Mouse (Mus musculus) liver, embryonic 15.5 days (tissue): ENCODE data around the gene Mettl24. TPM values are rescaled to one million over a fixed set of nuclear protein-coding genes. Genes with fewer than 3 reads are reported as not detected.
"Not testable (repeated sequence)": the region's sequence is repeated elsewhere in the genome, so short reads cannot be mapped to it uniquely, and the experiment has no call there.

ENCODE experiments used
- ATAC-seq: fragments of 200-750 bp; cut with Nextera tagmentation; 2 replicates; pipeline ENCODE4 v1.8.0; 2017; ENCODE audit warnings: moderate number of reproducible peaks, mild to moderate bottlenecking, moderate library complexity; ENCODE audit not compliant: insufficient read depth
- H3K27ac ChIP-seq: fragments of 300-500 bp; sonication (generic); replicated peaks from 2 replicates; pipeline ENCODE4 v1.5.1; 2015; ENCODE audit warnings: mild to moderate bottlenecking, inconsistent platforms
- H3K27me3 ChIP-seq: fragments of 300-500 bp; sonication (generic); 2 replicates; pipeline ENCODE4 v1.6.1; 2015; ENCODE audit warnings: mild to moderate bottlenecking, inconsistent platforms
- H3K36me3 ChIP-seq: fragments of 300-500 bp; sonication (generic); replicated peaks from 2 replicates; pipeline ENCODE4 v1.6.1; 2015; ENCODE audit warnings: moderate library complexity, mild to moderate bottlenecking, inconsistent platforms
- H3K4me1 ChIP-seq: fragments of 300-500 bp; sonication (generic); replicated peaks from 2 replicates; pipeline ENCODE4 v1.6.1; 2015; ENCODE audit warnings: inconsistent platforms
- H3K4me2 ChIP-seq: fragments of 300-500 bp; sonication (generic); 2 replicates; pipeline ENCODE4 v1.6.1; 2015; ENCODE audit warnings: moderate library complexity, mild to moderate bottlenecking, inconsistent platforms
- H3K4me3 ChIP-seq: fragments of 300-500 bp; sonication (generic); replicated peaks from 2 replicates; pipeline ENCODE4 v1.5.1; 2015; ENCODE audit warnings: mild to moderate bottlenecking, inconsistent platforms
- H3K9ac ChIP-seq: fragments of 300-500 bp; sonication (generic); 2 replicates; pipeline ENCODE4 v1.6.1; 2015; ENCODE audit warnings: moderate library complexity, mild to moderate bottlenecking, inconsistent platforms
- H3K9me3 ChIP-seq: fragments of 300-500 bp; sonication (generic); replicated peaks from 2 replicates; pipeline ENCODE4 v1.6.1; 2016; ENCODE audit warnings: inconsistent platforms
- WGBS: fragments of 180-500 bp; shearing (Covaris S2); methylation state at CpG from one replicate; pipeline ENCODE4 v1.1.7; 2015; ENCODE audit warnings: mixed read lengths; ENCODE audit not compliant: insufficient replicate concordance; 5-methylcytosine and 5-hydroxymethylcytosine counted together
- polyA plus RNA-seq: library from polyadenylated mRNA; unstranded; fragments of >200 nt; fragmentation: Nextera tagmentation; extraction: Ambion mirVana; gene quantifications from 2 replicates; pipeline ENCODE4 v1.2.1, GENCODE M21; 2015

The Mettl24 gene
- polyA plus RNA-seq, 1 experiment from 2014 or later, result 0.35 TPM

DNA sequence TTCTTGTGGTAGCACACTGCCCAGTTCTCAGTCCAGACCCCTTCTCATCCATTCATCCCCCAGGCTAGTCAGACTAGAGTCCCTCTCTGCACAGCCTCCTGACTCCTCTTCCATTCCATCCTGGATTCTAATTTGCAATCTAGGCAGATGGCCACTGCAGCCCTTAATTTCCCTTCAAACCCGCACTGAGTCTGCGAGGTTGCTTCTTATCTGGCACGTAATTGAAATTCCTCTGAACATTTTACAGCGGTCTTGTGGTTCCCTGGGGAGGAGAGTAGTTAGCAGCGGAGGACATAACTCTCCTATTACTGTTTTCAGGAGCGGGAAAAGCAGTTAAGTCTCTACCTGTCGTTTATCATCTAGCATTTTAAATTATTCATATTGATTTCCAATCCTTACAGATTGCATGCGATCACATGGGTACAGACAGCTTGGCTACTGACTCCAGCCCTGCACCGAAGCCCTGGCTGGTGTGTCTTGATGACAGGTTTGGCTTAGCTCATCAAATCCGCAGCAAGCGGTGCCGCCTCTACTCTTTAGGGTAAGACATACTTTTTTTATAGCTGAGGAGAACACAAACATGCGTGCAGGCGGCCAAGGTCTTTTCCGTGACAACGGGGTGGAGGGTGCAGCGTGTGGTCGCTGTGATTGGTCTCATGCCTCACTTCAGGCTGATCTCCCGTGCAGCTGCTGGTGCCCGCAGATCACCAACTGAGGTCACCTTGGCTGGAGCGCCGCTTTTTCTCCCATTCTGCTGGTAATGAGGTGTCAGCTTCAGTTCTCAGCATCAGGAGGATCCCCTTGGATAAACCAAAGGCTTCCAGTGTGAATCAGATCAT lies 54.4 kb downstream of the Mettl24 start:
- 59% methylated on average over 22 of the region's 22 CpGs for WGBS
- Histone ChIP-seq H3K9me3 (no peaks in the 10 kb centered on the region), H3K36me3 (no peaks in the 10 kb centered on the region), H3K4me2 (no peak overlapping the region), H3K27ac (no peak overlapping the region), H3K9ac (no peak overlapping the region), H3K4me1 (no peaks in the 10 kb centered on the region), H3K4me3 (no peak overlapping the region), H3K27me3 (no peaks in the 10 kb centered on the region)
- ATAC-seq, result no peak

DNA sequence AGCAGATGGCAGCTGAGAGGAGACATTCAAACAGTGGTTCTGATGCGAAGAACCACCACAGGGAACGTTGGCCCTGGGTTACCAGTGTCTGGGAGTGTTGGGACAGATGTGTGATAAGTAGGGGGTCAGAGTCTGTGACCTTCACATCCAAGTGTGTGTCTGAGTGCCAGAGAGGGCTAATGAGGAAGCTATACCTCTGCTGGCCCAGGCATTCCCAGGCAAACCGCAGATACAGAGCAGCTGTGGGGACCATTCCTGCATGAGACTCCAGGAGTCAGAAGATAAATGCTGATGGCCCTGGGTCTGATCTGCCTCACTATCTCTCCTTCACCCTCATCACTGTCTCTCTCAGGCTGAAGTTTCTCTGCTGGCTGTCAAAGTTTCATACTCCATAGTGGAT lies 57.6 kb downstream of the Mettl24 start:
- H3K4me3 ChIP-seq, result no peak overlapping the region
- H3K27me3 ChIP-seq, result no peaks in the 10 kb centered on the region
- ATAC-seq, result no peak
- no peaks in the 10 kb centered on the region for H3K36me3 ChIP-seq
- H3K9ac ChIP-seq, result no peak overlapping the region
- H3K4me2 ChIP-seq, result no peak overlapping the region
- 45% methylated on average over 3 of the region's 3 CpGs for WGBS
- no peaks in the 10 kb centered on the region for H3K9me3 ChIP-seq
- no peaks in the 10 kb centered on the region for H3K4me1 ChIP-seq
- H3K27ac ChIP-seq, result no peak overlapping the region

DNA sequence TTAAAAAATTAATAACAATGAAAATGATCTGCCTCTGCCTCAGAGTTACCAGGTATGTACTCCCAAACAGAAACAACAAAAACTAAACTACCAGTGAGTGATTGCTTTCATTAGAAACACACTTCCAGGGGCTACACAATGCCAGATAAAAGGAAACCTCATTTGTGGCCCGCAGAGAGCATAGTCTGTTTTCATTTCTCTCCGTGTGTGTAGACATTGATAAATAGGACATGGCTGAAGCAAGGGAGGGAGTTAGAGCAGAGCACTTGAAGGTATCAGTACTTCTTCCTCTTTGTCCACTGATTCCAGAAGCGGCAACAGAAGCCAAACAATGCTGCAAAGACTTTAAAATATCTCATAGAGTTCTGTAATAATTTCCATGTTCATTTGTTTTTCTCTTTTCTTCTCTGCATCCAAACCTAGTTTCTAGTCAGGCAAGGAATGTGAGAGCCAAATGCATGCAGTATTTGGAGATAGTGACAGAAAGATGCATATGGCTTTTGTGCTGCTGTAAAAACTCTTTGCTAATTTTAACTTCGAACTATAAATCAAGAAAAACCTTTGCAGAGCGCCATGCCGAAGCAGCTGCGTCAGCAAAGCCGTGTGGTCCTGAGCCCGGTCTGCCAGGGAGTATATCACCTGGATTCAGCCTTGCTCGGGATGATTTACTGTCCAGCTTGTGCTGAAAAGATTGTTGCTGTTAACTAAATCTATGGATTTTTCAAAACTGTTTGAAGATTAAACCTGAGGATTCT lies 67.4 kb downstream of the Mettl24 start:
- no peak overlapping the region for H3K9ac ChIP-seq
- H3K36me3 ChIP-seq, result no peaks in the 10 kb centered on the region
- no peak overlapping the region for H3K27ac ChIP-seq
- no peak overlapping the region for H3K4me3 ChIP-seq
- H3K4me2 ChIP-seq, result no peak overlapping the region
- no peak for ATAC-seq
- WGBS, result 55% methylated on average over 10 of the region's 10 CpGs
- no peaks in the 10 kb centered on the region for H3K9me3 ChIP-seq
- H3K4me1 ChIP-seq, result no peaks in the 10 kb centered on the region
- no peaks in the 10 kb centered on the region for H3K27me3 ChIP-seq

DNA sequence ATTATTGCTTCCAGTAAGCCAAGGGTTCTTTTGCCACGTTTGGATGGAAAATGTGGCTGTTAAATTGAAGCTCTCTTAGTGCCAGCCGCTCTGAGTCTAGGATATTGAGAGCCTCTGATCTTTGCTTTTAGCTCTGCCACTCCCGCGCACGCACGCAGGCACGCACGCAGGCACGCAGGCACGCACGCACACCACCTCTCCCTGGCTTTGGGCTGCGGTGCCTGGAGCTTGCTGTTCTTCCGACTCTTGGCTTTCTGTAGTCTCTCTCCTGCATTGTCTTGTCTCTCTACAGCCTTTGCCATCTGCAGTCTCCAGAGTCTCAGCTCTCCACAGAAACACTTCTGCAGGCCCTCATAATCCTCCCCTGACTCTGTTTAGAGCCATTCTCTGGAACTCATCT lies 68.1 kb downstream of the Mettl24 start:
- Histone ChIP-seq H3K4me2 (no peak overlapping the region), H3K9ac (no peak overlapping the region), H3K27ac (no peak overlapping the region), H3K9me3 (no peaks in the 10 kb centered on the region), H3K36me3 (no peaks in the 10 kb centered on the region), H3K4me3 (no peak overlapping the region), H3K27me3 (no peaks in the 10 kb centered on the region), H3K4me1 (no peaks in the 10 kb centered on the region)
- 69% methylated on average over 13 of the region's 13 CpGs for WGBS
- no peak for ATAC-seq

DNA sequence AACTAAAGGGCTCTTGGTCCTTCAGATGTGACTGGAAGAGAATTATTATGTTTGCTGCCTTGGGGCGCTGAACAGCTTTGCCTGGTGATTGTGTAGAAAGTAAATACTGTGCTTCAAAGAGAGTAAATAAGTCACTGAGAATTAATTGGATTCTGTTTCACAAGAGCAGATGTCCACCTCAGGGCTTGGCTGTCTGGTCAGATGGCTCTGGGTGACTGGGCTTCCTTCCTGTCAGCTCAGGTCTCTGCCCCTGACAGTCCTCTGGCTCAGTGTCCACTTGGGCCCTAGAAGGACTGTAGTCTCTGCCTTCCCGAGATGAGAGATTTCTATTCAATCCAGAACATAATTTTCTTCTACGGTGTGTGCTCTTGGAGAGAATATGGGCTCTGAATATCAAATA lies 70.0 kb downstream of the Mettl24 start:
- Histone ChIP-seq H3K4me2 (no peak overlapping the region), H3K9ac (no peak overlapping the region), H3K9me3 (no peaks in the 10 kb centered on the region), H3K4me3 (no peak overlapping the region), H3K27ac (no peak overlapping the region), H3K27me3 (no peaks in the 10 kb centered on the region), H3K4me1 (no peaks in the 10 kb centered on the region), H3K36me3 (no peaks in the 10 kb centered on the region)
- no peak for ATAC-seq
- 50% methylated on average over 3 of the region's 3 CpGs for WGBS

DNA sequence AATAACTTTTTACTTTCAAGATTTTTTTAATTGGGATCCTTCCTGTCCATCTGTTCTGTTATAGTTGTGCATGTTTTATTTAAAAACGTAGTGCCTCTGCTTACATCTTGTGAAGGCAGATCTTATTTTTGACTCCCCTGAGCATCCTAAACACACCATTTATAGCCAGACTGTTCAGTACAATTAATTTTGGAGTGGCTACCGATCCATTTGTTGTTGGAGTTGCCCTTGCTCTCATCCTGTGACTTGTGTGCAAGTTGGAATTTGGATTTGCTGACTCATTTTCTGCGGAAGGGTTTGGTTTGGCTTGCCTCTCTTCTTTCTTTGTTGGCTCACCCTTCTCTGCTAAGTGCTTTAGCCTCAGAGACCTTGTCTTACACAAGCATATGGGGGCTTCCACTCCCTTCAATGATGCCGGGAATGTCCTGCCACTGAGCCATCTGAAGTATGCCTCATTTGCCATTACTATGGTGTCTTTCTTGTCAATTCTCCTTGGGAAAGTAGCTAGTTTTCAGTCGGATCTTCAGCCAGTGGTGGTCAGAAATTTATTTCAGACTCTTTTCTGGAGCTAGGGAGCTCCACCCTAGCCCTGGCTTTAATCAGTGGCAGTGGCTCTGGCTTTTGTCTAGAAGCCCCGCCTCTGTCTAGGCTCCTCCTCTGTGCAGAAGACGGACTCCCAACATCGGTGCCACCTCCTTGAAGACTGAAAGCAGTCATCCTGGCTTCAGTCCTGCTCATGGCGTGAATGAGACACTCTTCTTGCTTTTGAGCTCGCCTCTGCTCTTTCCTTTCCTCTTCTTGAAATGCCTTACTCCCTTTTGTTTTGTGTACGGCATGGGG lies 75.3 kb downstream of the Mettl24 start:
- WGBS, result 59% methylated on average over 11 of the region's 11 CpGs
- Histone ChIP-seq H3K4me1 (no peaks in the 10 kb centered on the region), H3K36me3 (no peaks in the 10 kb centered on the region), H3K4me2 (no peak overlapping the region), H3K9me3 (no peaks in the 10 kb centered on the region), H3K27ac (no peak overlapping the region), H3K4me3 (no peak overlapping the region), H3K9ac (no peak overlapping the region), H3K27me3 (no peaks in the 10 kb centered on the region)
- ATAC-seq, result no peak

DNA sequence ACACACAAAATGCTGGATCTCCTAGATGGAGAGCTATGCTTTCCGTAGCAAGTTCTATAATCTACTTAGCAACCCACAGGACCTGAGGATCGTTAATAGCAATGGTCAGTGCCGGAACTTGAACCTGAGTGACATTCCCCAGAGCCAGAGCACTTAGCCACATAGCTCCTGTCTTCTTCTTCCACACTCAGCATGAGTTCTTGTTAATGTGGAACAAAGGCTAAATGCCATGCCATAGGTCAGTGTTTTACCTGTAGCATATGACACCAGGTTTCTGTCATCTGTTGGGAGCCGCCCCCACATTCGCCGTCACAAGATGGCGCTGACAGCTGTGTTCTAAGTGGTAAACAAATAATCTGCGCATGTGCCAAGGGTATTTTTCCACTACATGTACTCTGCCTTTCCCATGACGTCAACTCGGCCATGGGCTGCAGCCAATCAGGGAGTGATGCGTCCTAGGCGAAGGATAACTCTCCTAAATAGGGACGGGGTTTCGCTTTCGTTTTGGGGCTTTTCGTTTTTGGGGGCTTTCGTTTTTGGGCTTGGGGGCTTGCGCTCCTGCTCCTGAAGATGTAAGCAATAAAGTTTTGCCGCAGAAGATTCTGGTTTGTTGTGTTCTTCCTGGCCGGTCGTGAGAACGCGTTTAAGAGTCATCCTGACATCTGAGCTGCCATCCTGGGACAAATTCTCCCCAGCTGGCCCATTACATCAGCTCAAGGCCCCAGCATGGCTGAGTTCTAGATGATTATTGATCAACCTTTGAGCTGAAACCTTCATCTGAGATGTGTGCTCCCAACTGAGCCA lies 76.5 kb downstream of the Mettl24 start:
- WGBS, result 83% methylated on average over 23 of the region's 23 CpGs
- not testable (repeated sequence) for H3K9me3 ChIP-seq, H3K4me1 ChIP-seq, ATAC-seq, H3K27me3 ChIP-seq, H3K36me3 ChIP-seq, H3K9ac ChIP-seq, H3K4me2 ChIP-seq, H3K4me3 ChIP-seq, H3K27ac ChIP-seq

DNA sequence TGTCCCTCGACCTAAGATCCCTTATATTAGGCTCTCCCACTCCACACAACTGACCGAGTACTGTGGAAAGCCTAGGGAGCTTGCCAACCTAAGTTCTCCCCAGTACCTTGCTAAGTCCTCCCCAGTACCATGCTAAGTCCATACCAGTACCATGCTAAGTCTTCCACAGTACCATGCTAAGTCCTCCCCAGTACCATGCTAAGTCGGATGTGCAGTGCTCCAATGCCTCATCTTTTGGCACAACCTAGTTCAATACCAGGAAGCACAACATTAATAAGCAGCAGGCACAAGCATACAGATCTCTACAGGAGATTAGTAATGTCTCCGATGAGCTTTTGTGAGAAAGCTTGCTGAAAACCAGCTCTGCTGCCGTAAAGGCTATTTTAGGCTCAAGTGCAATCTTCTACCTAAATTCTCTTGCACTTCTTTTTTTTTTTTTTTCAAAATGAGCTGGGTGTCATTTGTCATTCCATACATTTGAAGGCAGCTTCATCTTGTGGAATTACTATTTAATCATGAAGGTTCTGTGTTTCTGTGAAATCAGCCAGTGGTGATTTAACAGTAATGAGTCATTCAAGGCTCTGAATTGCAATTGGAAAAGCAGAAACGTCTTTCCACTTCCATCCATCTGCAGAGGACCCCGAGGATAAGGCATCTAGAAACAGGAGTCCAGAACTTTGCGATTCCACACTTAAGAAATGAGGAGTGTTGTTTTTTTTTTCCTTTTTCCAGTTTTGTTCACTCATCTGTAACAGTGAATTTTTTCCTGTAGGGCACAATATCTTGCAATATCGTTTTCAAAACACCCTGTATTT lies 77.3 kb downstream of the Mettl24 start:
- no peak overlapping the region for H3K9ac ChIP-seq
- no peak overlapping the region for H3K27ac ChIP-seq
- no peaks in the 10 kb centered on the region for H3K9me3 ChIP-seq
- H3K4me3 ChIP-seq, result no peak overlapping the region
- no peaks in the 10 kb centered on the region for H3K4me1 ChIP-seq
- ATAC-seq, result no peak
- H3K36me3 ChIP-seq, result no peaks in the 10 kb centered on the region
- 64% methylated on average over 9 of the region's 9 CpGs for WGBS
- H3K27me3 ChIP-seq, result no peaks in the 10 kb centered on the region
- no peak overlapping the region for H3K4me2 ChIP-seq

DNA sequence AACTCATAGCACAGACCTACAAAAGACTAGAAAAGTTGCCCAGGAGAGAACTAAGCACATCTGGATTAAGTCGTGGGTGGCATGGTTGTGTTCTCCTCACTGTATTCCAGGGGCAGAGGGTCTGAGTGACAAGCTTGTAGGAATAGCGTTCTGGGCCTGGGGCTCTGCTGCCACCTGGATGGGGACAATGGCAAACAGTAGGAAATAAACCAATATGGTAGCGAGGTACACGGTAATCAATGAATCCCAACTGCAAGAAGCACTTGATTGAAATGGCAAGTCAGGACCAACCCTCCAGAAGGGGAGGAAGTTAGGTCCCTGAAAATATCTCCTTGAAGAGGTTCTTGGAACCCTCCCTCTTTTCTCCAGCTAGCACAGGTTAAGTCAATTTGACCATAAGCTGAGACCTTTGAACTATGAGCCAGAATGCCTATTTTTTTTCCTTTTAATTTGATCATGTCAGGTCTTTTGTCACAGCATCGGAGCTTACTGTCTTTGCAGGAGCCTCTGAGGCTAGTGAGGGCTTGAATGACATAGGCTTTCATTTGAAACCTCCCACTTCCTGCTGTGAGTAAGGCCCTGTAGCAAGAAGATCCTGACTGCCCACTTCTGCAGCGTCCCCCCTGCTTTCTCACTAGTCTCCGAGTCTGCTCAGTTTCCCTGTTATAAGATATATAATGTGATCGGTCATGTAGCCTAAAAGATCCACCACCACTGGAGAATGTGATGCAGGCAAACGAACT lies 78.1 kb downstream of the Mettl24 start:
- ATAC-seq, result no peak
- H3K36me3 ChIP-seq, result no peaks in the 10 kb centered on the region
- no peak overlapping the region for H3K27ac ChIP-seq
- H3K9ac ChIP-seq, result no peak overlapping the region
- H3K27me3 ChIP-seq, result no peaks in the 10 kb centered on the region
- H3K4me1 ChIP-seq, result no peaks in the 10 kb centered on the region
- no peak overlapping the region for H3K4me3 ChIP-seq
- 55% methylated on average over 9 of the region's 9 CpGs for WGBS
- no peaks in the 10 kb centered on the region for H3K9me3 ChIP-seq
- H3K4me2 ChIP-seq, result no peak overlapping the region
